Mouse (Mus musculus): Measurements from ENCODE around the gene Fip1l1.

DNA sequence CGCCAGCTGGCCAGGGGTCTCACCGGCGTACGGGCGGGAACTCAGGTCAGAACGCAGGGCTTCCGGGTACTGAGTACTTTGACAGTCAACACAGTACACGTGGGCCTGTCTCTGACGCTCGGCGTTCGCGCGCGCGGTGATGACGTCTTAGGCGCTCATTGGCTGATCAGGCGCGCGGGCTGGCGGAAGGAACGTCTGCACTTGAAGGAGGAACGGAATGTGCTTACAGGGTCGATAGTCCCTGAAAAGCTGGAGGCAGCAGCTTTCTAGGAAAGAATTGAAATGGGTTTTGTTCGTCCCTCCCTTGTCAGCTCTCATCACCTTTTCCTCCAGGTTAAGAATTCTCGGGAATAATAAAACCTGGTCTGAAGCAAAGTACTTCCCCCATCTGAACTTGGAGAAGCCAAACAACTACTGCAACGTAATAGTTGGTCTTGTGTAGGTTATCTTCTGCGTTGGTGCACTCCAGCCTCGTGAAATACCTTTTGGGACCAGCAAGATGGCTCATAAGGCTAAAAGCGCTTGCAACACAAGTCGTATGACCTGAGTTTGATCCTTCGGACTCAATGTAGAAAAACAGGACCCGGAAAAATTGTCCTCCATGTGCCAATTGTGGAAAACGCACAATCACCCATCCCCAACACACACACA, 3.5 kb upstream of the Fip1l1 start, which contains the start of gene Scfd2:
- no peak for TF ChIP-seq CTCF (IDR thresholded peaks at IDR 0.05; ENCODE audit: low read depth)
- peak; percentile 68 for TF ChIP-seq EP300 (IDR thresholded peaks at IDR 0.05; ENCODE audit: low read depth)
